Mouse (Mus musculus) thymus, adult 2 months (tissue): ENCODE data around the gene Anks1b. TPM values are rescaled to one million over a fixed set of nuclear protein-coding genes. Genes with fewer than 3 reads are reported as not detected.

Experiments
- DNase-seq: peaks from one replicate; pipeline ENCODE4 v3.0.0; 2021
- H3K27ac ChIP-seq: fragments of 200-500 bp; 2 replicates; pipeline ENCODE4 v1.5.1; 2012; ENCODE audit warnings: low read length, control low read depth; ENCODE audit not compliant: control insufficient read depth, insufficient read depth
- H3K27me3 ChIP-seq: fragments of 200-500 bp; 2 replicates; pipeline ENCODE4 v1.6.1; 2012; ENCODE audit warnings: mild to moderate bottlenecking, low read length, moderate library complexity, mixed read lengths; ENCODE audit not compliant: control insufficient read depth, insufficient read depth
- H3K36me3 ChIP-seq: fragments of 200-500 bp; 2 replicates; pipeline ENCODE4 v1.6.1; 2012; ENCODE audit warnings: mild to moderate bottlenecking, low read length, moderate library complexity; ENCODE audit not compliant: control insufficient read depth, insufficient read depth
- H3K4me1 ChIP-seq: fragments of 200-500 bp; replicated peaks from 2 replicates; pipeline ENCODE4 v1.6.1; 2012; ENCODE audit warnings: low read length; ENCODE audit not compliant: control insufficient read depth, insufficient read depth
- H3K4me3 ChIP-seq: fragments of 200-500 bp; 2 replicates; pipeline ENCODE4 v1.5.1; 2012; ENCODE audit warnings: mild to moderate bottlenecking, low read length, control low read depth, moderate library complexity; ENCODE audit not compliant: control insufficient read depth, insufficient read depth
- CTCF ChIP-seq: fragments of 200-500 bp; IDR thresholded peaks from 2 replicates; pipeline ENCODE4 v1.5.1; 2012; ENCODE audit warnings: mild to moderate bottlenecking, control low read depth, low read length, moderate library complexity, borderline replicate concordance; ENCODE audit not compliant: control insufficient read depth, poor library complexity, insufficient read depth; ENCODE audit errors: extremely low read depth
- POLR2A ChIP-seq: fragments of 200-500 bp; IDR thresholded peaks from 2 replicates; pipeline ENCODE4 v1.6.1; 2012; ENCODE audit warnings: mild to moderate bottlenecking, low read length, control low read depth, moderate library complexity; ENCODE audit not compliant: control insufficient read depth, poor library complexity, insufficient read depth; ENCODE audit errors: extremely low read depth
- WGBS: fragments of 180-500 bp; shearing (Covaris S2); methylation state at CpG from one replicate; pipeline ENCODE4 v1.1.7; 2018; 5-methylcytosine and 5-hydroxymethylcytosine counted together
- polyA plus RNA-seq: library from polyadenylated mRNA; depleted of rRNA; stranded (reverse); fragments of >200 nt; gene quantifications from 2 replicates; pipeline ENCODE4 v1.2.3, GENCODE M21; 2012

The Anks1b gene
- polyA plus RNA-seq, 1 experiment: 0.24 TPM

DNA sequence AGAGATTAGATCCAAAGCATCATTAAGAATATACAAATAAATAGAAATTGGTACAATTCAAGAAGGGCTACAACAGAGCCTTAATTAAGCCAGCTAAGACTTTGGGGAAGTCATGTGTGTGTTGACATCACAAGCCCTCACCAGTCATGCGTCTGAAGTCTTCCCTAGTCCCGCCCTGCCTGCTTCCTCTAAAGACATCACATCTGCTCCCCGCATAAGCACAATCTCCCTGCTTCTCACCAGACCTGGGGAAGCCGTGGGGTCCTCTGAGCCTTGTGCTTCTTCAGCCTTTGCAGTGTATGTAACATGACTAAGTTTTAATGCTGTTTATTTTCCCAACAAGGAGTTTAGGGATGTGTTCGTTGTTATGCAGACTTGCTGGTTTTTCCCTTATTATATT, 706.7 kb downstream of the Anks1b start:
- H3K36me3 ChIP-seq: no peaks in the 10 kb centered on the region
- H3K4me1 ChIP-seq: no peaks in the 10 kb centered on the region
- WGBS: 72% methylated on average over 5 of the region's 5 CpGs
- no peak overlapping the region for H3K27ac ChIP-seq
- TF ChIP-seq POLR2A (no peak), CTCF (no peak)
- no peak overlapping the region for H3K4me3 ChIP-seq
- no peaks in the 10 kb centered on the region for H3K27me3 ChIP-seq
- no peak for DNase-seq

DNA sequence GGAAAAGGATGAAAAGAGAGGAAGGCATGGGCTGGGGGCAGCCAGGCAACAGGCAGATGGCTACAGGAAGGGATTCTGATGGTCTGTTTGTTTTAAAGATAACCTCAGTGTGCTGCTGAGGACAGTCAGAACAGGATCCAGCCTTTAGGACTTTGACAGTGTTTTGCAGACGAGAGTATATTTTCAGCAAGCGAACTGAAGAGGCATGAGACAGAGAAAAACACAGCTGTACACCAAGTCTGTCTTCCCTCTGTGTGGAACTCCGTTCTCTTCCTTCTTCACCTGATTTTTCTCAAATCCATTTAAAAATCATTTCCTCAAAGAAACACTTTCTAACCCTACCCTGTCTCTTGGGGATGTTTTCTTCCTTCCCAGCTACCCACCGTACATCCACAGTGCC, 710.7 kb downstream of the Anks1b start:
- TF ChIP-seq CTCF (no peak), POLR2A (no peak)
- H3K36me3 ChIP-seq: no peaks in the 10 kb centered on the region
- no peak overlapping the region for H3K27ac ChIP-seq
- no peak overlapping the region for H3K4me3 ChIP-seq
- no peak for DNase-seq
- no peaks in the 10 kb centered on the region for H3K27me3 ChIP-seq
- no peaks in the 10 kb centered on the region for H3K4me1 ChIP-seq
- WGBS: 92% methylated on average over 4 of the region's 4 CpGs

DNA sequence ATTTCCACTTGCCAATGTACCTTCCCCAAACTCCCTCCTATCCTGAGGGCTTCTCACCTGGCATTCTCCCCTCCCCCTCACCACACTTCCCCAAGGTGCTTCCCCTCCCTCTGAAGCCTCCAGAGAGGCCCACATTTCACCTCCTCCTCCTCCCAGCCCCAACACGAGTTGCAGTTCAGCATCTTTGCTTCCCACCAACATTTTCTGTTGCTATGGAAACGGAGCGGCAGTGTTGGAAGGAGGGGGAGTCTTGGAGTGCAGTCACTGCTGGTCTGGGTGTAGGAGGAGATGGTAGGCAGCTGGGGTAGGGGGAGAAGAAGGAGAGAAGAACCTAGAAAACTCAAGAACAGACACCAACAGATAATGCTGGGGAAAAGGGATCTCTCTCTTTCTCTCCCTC, 722.8 kb downstream of the Anks1b start:
- no peaks in the 10 kb centered on the region for H3K4me1 ChIP-seq
- no peak for TF ChIP-seq CTCF
- TF ChIP-seq POLR2A: no peak
- no peaks in the 10 kb centered on the region for H3K27me3 ChIP-seq
- H3K4me3 ChIP-seq: no peak overlapping the region
- H3K27ac ChIP-seq: no peak overlapping the region
- no peaks in the 10 kb centered on the region for H3K36me3 ChIP-seq
- WGBS: 37% methylated on average over 3 of the region's 3 CpGs
- DNase-seq: no peak

DNA sequence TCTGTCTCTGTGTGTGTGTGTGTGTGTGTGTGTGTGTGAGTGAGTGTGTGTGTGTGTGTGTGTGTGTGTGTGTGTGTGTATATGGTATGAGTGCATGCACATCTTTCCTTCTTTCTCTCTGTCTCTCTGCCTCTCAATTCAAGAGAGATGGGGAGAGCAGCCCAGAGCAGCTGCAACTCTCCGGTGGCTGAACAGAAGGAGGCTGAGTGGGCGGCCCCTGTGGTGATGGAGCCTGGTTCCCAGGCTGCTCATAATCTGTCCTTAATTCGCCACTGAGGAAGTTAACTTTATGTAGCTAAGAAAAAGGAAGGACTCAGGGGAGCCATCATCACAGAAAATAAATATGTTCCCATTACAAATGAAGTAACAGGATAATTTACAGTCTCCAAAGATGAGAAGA, 723.3 kb downstream of the Anks1b start:
- TF ChIP-seq POLR2A (no peak), CTCF (no peak)
- H3K27me3 ChIP-seq: no peaks in the 10 kb centered on the region
- DNase-seq: no peak
- H3K4me1 ChIP-seq: no peaks in the 10 kb centered on the region
- H3K4me3 ChIP-seq: no peak overlapping the region
- H3K27ac ChIP-seq: no peak overlapping the region
- no peaks in the 10 kb centered on the region for H3K36me3 ChIP-seq
- whole genome bisulfite sequencing: 30% methylated on average over 3 of the region's 3 CpGs

DNA sequence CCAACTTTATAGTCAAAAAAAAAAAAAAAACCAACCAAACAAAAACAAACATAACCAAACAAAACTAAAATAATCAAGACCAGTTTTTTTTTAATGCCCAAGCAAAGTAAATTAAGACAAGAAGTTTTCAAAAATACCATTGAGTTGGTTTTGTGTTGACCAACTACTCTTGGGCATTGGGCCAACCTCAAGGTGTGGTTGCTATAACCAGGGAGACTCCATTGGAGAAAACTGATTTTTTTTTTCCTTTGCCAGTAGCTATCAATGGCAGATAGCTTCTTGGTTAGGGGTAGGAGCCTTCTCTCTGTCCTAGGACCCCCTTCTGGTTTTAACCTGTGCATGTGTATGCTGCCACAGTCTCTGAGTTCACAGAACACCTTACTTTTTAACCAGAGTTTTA, 725.8 kb downstream of the Anks1b start:
- no peak for TF ChIP-seq CTCF
- TF ChIP-seq POLR2A: no peak
- Histone ChIP-seq H3K4me3 (no peak overlapping the region), H3K27ac (no peak overlapping the region), H3K27me3 (no peaks in the 10 kb centered on the region), H3K36me3 (no peaks in the 10 kb centered on the region), H3K4me1 (no peaks in the 10 kb centered on the region)
- no peak for DNase-seq

DNA sequence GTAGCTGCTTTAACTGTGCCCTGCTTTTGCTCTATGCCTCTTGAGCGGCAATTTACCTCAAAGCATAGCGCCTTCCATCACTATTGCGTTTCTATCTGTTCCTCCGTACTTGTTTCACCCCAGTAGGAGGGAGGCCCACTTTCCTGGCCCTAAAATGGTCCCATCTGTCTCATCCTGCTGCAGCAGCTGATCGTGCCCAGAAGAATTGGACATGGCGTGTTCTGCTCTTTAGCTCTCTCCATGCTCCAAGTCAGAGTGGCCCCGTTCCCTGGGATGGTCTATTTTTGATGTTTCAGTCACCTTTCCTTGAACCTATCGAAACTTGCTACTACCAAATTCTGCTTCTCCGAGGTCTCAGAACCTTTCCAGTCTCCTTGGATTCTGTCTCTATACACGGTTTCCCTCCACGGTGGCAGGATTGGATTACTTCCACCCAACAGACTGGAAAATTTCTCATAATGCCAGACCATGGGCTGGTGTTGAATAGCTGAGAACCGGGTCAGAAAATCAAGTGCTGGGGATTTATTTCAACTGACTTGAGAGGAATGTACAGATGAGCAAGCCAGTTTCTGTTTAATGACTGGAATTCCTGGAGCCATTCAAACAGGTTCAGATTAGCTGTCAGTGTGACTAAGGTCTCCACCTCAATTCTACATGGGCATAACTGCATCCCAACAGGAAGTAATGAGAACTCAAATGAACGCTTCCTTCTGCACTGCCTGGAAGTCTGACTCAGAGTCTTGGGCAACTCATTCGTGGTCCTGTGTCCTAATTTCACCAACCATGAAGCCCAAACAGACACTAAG, 726.6 kb downstream of the Anks1b start:
- DNase-seq: no peak
- Histone ChIP-seq H3K27ac (no peak overlapping the region), H3K4me3 (no peak overlapping the region), H3K27me3 (no peaks in the 10 kb centered on the region), H3K36me3 (no peaks in the 10 kb centered on the region), H3K4me1 (no peaks in the 10 kb centered on the region)
- WGBS: 92% methylated on average over 14 of the region's 14 CpGs
- TF ChIP-seq CTCF (no peak), POLR2A (no peak)
